Mouse (Mus musculus) kidney, adult 11 months (tissue): ENCODE results near the gene Mlph.
A peak's percentile ranks its signal among the peaks of the same experiment; 100 is the strongest.

Experiments
- DNase-seq: peaks from one replicate; pipeline ENCODE4 v3.0.0; 2022

Mlph gene

GRCm38 (mm10) chr1:90914948-90915569, at the start of gene Mlph:
TSS of gene Mlph (plus strand) at chr1:90915085.
- peak; percentile 60 for DNase-seq

- DNase-seq, result no peak
Observed at GRCm38 (mm10) chr1:90866734-90867133, 48.2 kb upstream of the Mlph start.

DNA sequence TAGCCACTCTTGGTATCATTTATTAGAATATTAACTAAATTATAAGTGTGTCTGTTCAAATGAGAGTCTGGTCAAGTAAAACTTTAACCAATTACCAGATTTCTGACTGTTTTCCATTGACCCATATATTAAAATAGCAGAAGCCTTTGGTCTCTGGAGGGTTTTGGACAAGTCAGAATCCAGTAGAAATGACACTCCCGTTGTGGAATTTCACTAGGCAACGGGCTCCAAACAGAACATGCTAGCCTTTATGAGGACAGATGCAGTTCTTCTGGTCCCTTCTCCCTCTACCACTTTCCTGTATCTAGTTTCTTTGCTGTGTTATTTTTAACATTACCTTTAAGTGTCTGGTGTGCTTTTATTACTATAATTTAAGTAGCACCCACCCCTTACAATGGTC, 44.3 kb upstream of the Mlph start:
- no peak for DNase-seq

DNA sequence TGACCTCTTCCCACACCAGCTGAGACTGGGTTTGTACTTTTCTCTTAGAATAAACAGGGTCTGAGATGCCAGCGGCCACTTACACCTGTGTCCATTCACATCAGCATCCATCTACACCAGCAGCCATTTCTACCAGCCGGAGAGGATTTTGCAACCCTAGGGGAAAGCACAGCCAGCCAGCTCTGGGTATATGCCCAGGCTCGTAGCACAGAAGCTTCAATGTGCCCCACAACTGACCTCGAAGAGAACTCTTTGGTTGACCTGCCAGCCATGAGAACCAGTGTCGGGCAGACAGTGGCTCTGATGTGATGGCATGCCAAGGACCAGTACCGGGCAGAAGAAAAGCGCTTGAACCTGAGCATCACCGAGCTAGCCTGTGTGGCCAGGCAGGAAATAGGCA, 39.5 kb upstream of the Mlph start:
- no peak for DNase-seq

DNA sequence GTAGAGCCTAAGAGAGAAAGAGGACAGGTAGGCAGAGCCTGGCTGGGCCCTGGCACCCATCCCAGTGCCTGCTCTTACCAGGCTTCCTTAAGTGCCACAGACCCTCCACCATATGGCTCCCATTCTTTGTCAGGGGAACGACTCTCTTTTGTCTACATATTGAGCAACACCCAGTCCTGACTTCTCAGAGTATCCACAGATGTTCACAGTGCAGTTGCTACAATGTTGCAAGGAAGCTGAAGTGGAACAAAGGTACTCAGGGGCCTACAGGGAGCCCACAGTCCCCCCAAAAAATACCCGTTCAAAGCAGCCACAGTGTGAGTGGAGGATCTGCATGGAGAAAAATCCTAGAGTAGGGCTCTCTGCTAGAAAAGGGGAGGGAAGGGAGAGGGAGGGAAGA, 38.9 kb upstream of the Mlph start:
- no peak for DNase-seq

DNA sequence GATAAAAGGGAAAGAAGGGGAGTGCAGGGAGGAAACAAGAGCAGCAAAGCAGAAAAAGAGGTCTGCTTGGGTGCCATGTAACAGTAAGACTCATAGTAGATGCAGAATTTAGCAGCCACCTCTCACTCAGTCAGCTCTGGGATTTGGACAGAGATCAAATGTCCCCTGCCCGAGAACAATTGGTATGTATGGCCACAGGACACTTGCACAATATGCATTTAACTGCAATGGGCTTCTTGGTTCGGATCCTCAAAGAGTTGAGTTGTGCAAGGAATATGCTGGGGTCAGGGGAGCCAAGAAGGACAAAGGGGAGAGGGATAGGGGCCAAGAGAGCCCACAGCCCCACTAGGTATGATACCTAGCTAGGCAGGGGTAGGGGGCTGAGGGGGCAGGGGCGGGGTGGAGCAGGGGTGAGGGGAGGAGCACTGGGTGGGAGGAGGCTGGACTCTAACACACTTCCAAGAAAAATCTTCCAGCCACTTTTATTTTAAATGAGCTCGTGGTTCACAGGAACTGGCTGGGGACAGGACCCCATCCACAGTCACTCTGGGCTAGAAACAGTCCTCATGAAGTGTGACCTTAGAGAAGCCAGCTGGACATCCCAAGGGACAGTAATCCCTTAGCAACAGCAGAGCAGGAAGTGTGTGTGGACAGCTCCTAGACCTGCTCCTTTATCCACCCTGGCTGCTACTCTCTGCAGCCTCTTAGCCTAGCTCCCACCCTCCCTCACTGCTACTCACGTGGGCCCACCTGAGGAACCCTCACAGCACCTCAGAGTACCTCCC, 38.2 kb upstream of the Mlph start:
- DNase-seq, result no peak

GRCm38 (mm10) chr1:90885771-90886460, 29.0 kb upstream of the Mlph start:
- no peak for DNase-seq

- no peak for DNase-seq
Observed at GRCm38 (mm10) chr1:90894521-90894920, 20.4 kb upstream of the Mlph start.

GRCm38 (mm10) chr1:90895004-90895403, 19.9 kb upstream of the Mlph start:
- DNase-seq, result no peak

DNA sequence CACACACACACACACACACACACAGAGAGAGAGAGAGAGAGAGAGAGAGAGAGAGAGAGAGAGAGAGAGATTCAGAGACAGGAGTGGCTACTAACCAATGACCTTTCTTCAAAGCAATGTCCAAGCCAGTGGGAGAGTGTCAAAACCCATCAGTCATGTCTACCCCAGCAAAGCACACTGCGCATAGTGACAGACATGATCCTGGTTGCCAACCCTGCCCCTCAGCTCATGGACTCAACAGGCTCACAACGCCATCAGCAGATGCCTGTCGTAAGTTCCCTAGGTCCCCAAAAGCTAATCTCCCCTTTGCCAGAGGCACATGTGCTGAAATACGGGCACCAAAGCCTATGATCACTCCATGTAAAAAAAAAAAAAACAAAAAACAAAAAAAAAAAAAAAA, 18.6 kb upstream of the Mlph start:
- DNase-seq, result no peak

DNA sequence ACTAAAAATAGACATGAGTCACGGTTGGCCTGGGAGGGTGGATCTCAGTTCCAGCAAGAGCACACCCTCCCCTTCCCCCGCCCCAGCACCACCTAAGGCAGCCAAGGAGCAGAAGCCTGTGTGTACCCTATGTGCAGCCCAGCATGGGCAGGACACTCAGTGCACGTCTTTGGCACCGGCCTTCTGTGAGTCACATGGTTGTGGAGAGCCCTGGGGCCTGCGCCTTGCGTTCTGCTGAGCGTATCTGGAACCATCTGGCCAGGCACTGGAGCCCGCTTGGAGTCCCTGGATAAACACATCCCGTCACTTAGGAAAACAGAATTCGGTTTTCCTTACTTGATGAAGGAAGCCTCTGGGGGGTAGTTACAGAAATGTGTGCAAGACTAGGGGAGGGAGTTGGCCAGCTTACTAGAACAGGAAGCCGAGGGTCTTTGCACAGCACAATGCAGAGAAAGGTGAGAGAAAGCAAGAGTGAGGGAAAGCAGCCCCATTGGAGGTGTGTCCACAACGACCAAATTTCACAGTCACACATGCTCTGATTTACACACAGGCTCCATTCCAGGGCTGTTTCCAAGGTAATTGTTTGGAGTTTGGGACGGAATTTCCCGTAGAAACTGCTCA, 18.0 kb upstream of the Mlph start:
- peak; percentile 50 for DNase-seq

- DNase-seq, result no peak
Observed at GRCm38 (mm10) chr1:90898012-90898411, 16.9 kb upstream of the Mlph start.

GRCm38 (mm10) chr1:90899816-90900215, 15.1 kb upstream of the Mlph start:
- no peak for DNase-seq

- DNase-seq, result peak; percentile 23
Observed at GRCm38 (mm10) chr1:90900406-90900805, 14.5 kb upstream of the Mlph start.

DNA sequence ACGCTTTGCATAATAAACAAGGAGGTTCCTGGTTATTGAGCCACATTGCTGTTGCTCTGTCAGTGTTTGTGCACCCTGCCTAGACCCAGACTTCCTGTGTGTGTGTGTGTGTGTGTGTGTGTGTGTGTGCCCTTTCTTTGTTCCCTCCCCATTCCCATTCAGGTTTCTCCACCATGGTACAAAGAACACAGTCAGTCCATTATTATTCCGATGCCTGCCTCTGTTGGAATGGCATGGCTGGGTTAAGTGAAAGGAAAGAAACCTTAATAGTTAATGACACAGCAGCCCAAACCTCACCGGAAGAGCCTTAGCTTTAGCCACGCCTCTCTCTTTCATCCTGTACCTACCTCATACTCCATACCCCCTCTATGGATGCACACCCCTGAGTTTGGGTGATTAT, 13.6 kb upstream of the Mlph start:
- no peak for DNase-seq

GRCm38 (mm10) chr1:90901681-90902208, 13.1 kb upstream of the Mlph start:
- DNase-seq, result no peak

- no peak for DNase-seq
Observed at GRCm38 (mm10) chr1:90902751-90903150, 12.1 kb upstream of the Mlph start.

GRCm38 (mm10) chr1:90903211-90903945, 11.5 kb upstream of the Mlph start:
- no peak for DNase-seq

DNA sequence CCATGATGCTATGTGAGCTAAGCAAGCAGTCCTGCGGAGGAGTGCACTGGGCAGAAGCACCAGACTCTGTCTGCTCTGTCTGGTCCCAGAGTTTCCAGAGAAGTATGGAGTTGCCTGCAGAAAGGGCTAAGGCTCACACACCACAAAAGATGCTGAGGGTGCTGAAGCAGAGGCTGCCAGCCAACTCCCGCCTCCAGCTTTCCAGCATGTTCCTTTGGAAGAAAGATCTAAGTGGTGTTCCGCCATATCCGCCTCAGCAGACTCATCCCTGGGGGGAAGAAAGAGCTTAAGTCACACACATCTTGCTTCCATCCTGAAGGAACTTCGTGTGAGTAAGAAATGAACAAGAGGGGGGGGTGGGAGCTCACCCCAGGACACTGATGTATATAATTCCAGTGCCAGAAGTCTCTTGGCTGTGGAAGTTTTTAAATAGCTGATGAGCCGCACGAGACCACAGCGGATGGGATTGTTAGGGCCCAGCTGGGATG, 10.9 kb upstream of the Mlph start:
- DNase-seq, result no peak

DNA sequence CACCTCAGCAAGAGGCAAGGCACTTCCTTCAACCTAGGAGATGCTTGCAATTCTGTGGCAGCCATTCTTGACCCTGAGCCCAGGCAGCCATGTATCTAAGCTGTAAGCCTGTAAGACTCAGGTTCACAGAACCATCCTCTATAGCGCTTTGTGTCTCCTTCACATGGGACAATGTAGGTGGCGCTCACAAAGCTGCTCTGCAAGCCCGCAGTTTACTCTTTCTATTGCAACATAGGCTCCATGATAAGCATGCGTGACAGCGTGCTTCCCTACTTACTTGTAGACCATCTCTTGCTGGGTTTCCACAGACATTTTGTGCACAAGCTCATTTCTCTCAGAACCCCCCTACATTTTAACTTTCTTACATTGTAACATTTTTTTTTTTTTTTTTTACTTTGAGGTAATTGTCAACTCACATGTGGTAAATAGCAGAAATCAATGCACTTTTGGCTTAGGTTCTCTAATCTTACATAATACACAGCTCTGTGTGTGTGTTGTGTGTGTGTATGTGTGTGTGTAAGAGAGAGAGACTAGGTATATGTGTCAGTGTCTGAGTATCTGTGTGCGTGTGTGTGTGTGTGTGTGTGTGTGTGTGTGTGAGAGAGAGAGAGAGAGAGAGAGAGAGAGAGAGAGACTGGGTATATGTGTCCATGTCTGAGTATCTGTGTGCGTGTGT, 10.0 kb upstream of the Mlph start:
- DNase-seq, result no peak

DNA sequence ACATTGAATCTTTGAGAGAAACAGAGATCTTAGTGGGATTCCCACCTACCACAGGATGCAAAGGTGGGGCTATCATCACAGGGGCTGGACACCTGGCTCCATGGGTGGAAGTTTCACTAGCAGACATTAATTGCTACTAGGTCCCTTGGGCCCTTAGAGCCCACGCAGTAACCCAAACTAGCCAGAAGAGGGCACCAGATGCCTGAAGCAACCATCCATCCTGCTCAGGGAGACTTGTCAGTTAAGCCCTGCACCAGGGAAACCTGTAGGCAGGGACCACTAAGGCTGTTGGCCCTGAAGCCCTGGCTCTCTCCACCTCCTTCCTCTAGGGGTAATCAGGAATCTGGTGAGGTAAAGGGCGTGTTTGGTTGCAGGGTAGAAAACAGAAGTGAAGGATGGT, 8.5 kb upstream of the Mlph start:
- peak; percentile 41 for DNase-seq

GRCm38 (mm10) chr1:90909161-90909560, 5.7 kb upstream of the Mlph start:
- DNase-seq, result no peak
